Mouse (Mus musculus) liver, embryonic 11.5 days (tissue): ENCODE measurements around the gene Lmod2. TPM values are rescaled to one million over a fixed set of nuclear protein-coding genes. Genes with fewer than 3 reads are reported as not detected.

Experiments used
- ATAC-seq: fragments of 200-750 bp; cut with Nextera tagmentation; replicated peaks from 2 replicates; pipeline ENCODE4 v1.8.0; 2017; ENCODE audit warnings: moderate number of reproducible peaks, mild to moderate bottlenecking, moderate TSS enrichment, moderate library complexity; ENCODE audit not compliant: low FRiP score
- DNase-seq: peaks from one replicate; pipeline ENCODE4 v3.0.0-alpha.2; 2017; ENCODE audit warnings: low spot score
- H3K27ac ChIP-seq: fragments of 300-500 bp; sonication (generic); 2 replicates; pipeline ENCODE4 v1.5.1; 2014; ENCODE audit warnings: mild to moderate bottlenecking, low read depth, low read length, control low read depth
- H3K27me3 ChIP-seq: fragments of 300-500 bp; sonication (generic); replicated peaks from 2 replicates; pipeline ENCODE4 v1.6.1; 2014; ENCODE audit warnings: low read length, mixed read lengths; ENCODE audit not compliant: control insufficient read depth, insufficient read depth
- H3K36me3 ChIP-seq: fragments of 300-500 bp; sonication (generic); 2 replicates; pipeline ENCODE4 v1.6.1; 2014; ENCODE audit warnings: mild to moderate bottlenecking, low read length, moderate library complexity, mixed read lengths; ENCODE audit not compliant: control insufficient read depth, insufficient read depth
- H3K4me1 ChIP-seq: fragments of 300-500 bp; sonication (generic); replicated peaks from 2 replicates; pipeline ENCODE4 v1.6.1; 2014; ENCODE audit warnings: low read length, mixed read lengths; ENCODE audit not compliant: control insufficient read depth, insufficient read depth
- H3K4me2 ChIP-seq: fragments of 300-500 bp; sonication (generic); 2 replicates; pipeline ENCODE4 v1.6.1; 2014; ENCODE audit warnings: mild to moderate bottlenecking, control low read depth, moderate library complexity
- H3K4me3 ChIP-seq: fragments of 300-500 bp; sonication (generic); 2 replicates; pipeline ENCODE4 v1.5.1; 2014; ENCODE audit warnings: low read depth, low read length, control low read depth
- H3K9ac ChIP-seq: fragments of 300-500 bp; sonication (generic); 2 replicates; pipeline ENCODE4 v1.6.1; 2014; ENCODE audit warnings: low read depth, low read length, control low read depth
- H3K9me3 ChIP-seq: fragments of 300-500 bp; sonication (generic); 2 replicates; pipeline ENCODE4 v1.6.1; 2016; ENCODE audit warnings: low read length, inconsistent platforms, mixed read lengths; ENCODE audit not compliant: control insufficient read depth
- WGBS: fragments of 180-500 bp; shearing (Covaris S2); extraction: QIAGEN DNeasy Blood & Tissue Kit; methylation state at CpG from one replicate; pipeline ENCODE4 v1.1.7; 2014; 5-methylcytosine and 5-hydroxymethylcytosine counted together
- polyA plus RNA-seq: library from polyadenylated mRNA; unstranded; fragments of >200 nt; fragmentation: Nextera tagmentation; extraction: Ambion mirVana; gene quantifications from 2 replicates; pipeline ENCODE4 v1.2.1, GENCODE M21; 2014

Lmod2 gene
- polyA plus RNA-seq, 1 experiment from 2014 or later: 0.41 TPM

GRCm38 (mm10) chr6:24651538-24651937 is 54.0 kb downstream of the Lmod2 start:
- Histone ChIP-seq H3K4me3 (no peak overlapping the region), H3K9me3 (no peaks in the 10 kb centered on the region), H3K9ac (no peak overlapping the region), H3K27ac (no peak overlapping the region), H3K4me2 (no peak overlapping the region), H3K4me1 (no peaks in the 10 kb centered on the region; the same call in 1 of the 2 replicates), H3K36me3 (no peaks in the 10 kb centered on the region), H3K27me3 (no peaks in the 10 kb centered on the region)
- DNase-seq (no peak), ATAC-seq (no peak)
- WGBS: 80% methylated on average over 7 of the region's 7 CpGs

Other genes starting within 250 kb of the Lmod2 start
- 0.16 TPM in 1 of 2 replicates, not detected in the other for gene Iqub, start 82.7 kb upstream of the Lmod2 start, polyA plus RNA-seq
- gene Ndufa5, start 69.7 kb upstream of the Lmod2 start, polyA plus RNA-seq: 343 and 381 TPM in 2 replicates
- not detected in 2 replicates for gene Asb15, start 69.6 kb upstream of the Lmod2 start, polyA plus RNA-seq
- gene Wasl, start 67.2 kb downstream of the Lmod2 start, polyA plus RNA-seq: 28.2 and 29.4 TPM in 2 replicates
- gene Hyal6, start 135.5 kb downstream of the Lmod2 start, polyA plus RNA-seq: not detected in 2 replicates
- gene Hyal4, start 150.6 kb downstream of the Lmod2 start, polyA plus RNA-seq: not detected in 2 replicates
- gene Spam1, start 193.4 kb downstream of the Lmod2 start, polyA plus RNA-seq: not detected in 2 replicates